Mouse (Mus musculus) erythroblast, adult 5-6 weeks (primary cell): Measurements from ENCODE around the gene Tnnt2. TPM values are rescaled to one million over a fixed set of nuclear protein-coding genes. Genes with fewer than 3 reads are reported as not detected.

Experiments
- ATAC-seq: replicated peaks from 2 replicates; pipeline ENCODE4 v1.8.0; 2016; ENCODE audit warnings: moderate number of reproducible peaks, mild to moderate bottlenecking, moderate TSS enrichment, inconsistent platforms; ENCODE audit not compliant: poor library complexity, low FRiP score, severe bottlenecking
- total RNA-seq, 2 experiments: library from RNA; stranded (forward) in 1 of 2; stranded (reverse) in 1 of 2; fragments of 150-400 nt in 1 of 2; fragments of 200-764, 138-1000 nt in 1 of 2; gene quantifications; 2 replicates each; pipeline versions ENCODE4 v1.2.3 to v1.2.4; 2015 to 2017; ENCODE audit warnings: low replicate concordance in 2 of 2

Gene Tnnt2
- total RNA-seq (2015; ENCODE audit: low replicate concordance) (not detected in 2 replicates), total RNA-seq (2017; ENCODE audit: low replicate concordance) (not detected in 2 replicates)

DNA sequence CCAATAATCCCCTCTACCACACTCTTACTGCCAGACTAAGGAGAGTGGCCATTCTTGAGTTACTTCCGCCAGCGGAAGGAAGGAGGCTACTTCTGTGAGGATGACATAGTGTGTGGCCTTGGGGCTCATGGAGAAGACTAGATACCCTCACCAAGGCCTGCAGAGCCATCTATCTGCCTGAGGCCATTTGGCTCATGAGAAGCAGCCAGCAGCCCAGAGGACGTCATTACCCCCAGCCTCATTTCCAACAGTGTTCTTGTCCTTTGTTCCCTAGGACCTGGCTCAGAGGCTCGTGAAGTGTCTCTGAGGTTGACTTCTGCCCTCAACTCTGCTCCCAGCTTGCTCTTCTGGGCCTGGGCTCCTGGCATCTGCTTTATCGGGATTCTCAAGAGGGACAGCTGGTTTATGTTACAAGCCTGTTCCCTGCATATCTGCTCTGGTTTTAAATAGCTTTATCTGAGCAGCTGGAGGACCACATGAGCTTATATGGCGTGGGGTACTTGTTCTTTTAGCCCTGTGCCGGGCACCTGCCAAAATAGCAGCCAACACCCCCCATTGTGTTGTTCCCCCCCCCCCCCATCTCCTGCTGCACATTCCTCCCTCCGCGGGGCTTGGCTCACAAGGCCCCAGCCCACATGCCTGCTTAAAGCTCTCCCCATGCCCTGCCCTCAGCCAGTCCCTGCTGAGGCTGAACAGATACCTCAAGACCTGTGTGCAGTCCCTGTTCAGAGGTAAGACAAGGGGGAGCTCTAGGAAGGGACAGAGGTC lies at the start of gene Tnnt2:
Gene Tnnt2, plus strand, starts transcription at position 639 of the 768 bp plus-strand sequence.
- no peak for ATAC-seq

DNA sequence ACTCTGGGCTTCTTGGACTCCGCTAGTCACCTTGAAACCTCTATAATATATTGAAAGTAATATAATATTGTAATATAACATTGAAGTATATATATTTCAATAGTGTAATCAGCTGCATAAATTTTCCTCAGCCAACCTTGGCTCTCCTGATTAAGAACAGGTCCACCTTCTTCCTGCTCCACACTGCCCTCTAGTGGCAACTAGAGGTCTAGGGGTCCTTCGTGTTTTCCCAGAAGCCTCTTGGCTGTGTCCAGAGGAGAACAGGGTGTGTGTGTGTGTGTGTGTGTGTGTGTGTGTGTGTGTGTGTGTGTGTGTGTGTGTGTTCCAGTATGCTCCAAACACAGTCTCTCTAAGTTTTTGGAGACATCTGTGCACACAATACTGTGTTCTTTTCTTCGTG lies 48.4 kb upstream of the Tnnt2 start:
- peak; percentile 66 for ATAC-seq

DNA sequence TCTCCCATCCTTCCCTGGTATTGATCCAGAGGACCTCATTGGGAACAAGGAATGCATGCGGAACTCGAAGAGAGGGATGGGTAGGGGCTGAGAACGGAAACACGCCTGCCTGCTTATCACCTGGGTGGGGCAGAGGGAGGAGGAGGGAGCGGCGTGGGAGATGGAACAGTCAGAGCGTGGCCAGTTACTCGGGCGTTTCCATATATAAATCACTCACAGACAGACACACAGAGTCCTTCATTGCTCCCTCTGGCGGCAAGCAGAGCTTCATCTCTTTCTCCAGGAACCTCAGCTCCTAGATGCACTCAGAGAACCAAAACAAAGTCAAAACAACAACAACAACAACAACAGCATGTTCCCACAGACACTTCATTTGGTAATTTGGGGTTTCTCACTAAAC lies 47.4 kb upstream of the Tnnt2 start:
- no peak for ATAC-seq

DNA sequence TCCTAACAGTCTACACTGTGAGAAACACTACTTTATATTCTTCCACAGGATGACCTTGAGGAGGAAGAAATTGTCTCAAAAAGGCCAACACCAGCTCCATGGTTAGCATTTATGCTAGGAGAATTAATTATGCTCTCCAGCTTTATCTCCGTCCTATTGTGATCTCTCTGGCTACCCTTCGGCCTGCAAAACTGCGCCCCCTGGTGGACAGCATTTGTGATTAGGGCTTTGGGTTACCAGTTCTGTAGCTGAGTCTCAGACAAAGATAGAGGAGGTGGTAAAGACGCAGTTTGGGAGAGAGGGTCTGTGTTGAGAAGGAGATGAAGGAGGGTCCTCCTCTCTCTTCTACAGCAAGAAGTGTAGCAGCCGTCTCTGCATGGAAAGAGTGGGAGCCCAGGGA lies 46.3 kb upstream of the Tnnt2 start:
- ATAC-seq: peak; percentile 64; the same call in 1 of the 2 replicates

DNA sequence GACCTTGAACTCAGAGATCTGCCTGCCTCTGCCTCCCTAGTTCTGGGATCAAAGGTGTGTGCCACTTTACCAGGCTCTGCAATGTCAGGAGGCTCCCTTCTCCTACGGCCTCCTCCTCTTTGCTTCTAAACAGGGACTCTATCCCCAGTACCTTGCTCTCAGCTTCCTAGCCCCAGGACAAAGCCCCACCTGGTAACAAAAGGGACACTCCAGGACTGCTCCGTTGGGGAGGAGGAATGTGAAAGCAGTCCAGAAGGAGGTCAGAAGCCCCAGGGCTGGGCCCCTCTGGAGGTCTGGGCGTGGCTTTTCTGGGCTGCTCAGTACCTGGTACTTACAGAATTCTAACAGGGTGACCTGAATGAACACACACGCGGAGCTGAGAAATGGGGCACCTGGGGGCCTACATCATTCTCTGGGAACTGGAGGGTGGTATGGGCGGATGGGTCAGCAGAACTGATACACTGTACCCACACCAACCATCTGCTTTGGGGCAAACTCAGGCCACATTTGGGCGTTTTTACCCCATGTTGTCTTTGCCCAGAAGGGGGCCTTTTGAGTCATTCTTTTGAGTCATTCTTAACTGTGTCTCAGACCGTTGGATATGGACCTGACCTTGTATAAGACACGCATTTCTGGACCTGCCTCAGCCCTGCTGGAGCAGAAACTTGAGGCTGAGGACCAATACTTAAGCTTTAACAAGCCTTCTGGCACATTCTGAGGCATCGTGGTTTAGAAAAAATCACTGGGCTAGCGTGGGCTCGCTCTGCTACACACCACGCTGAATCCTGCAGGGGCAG lies 43.8 kb upstream of the Tnnt2 start:
- no peak for ATAC-seq

DNA sequence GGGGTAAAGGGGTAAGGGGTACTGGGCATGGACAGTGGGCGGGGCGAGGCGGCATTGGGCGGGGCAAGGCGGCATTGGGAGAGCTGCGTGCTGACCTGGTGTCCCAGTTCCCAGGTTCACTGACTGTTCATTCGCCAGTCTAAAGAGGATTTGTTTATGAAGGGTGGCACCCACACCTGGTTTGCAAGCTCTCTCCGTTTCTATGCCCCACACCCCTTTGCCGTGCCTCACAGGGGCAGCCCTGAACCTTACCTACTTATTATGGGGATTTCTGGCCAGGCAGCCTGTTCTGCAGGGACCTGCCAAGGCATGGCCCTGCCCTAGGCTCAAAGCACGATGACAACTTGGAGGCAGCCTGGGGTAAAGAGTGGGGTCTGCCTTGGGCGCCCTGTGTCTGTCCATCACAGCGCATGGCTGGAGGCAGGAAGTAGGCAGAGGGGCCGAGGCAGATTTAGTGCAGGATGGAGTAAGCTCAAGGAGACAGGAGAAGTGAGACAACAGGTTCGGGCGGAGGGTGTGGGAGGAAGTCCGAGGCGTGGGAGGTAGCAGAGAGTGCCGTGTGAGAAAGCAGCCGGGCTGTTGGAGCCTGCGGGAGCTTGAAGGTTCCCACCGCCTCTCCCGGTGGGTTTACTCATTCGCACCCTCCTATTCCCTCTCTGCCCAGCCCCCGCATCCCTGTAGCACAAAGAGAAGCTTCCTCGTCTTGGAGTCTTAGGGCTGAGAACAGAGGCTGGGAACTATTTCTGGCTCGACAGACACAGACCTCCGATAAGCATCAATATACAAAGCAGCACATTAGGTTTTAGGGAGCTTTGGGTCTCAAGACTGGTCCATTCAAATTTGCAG lies 42.6 kb upstream of the Tnnt2 start:
- ATAC-seq: no peak

DNA sequence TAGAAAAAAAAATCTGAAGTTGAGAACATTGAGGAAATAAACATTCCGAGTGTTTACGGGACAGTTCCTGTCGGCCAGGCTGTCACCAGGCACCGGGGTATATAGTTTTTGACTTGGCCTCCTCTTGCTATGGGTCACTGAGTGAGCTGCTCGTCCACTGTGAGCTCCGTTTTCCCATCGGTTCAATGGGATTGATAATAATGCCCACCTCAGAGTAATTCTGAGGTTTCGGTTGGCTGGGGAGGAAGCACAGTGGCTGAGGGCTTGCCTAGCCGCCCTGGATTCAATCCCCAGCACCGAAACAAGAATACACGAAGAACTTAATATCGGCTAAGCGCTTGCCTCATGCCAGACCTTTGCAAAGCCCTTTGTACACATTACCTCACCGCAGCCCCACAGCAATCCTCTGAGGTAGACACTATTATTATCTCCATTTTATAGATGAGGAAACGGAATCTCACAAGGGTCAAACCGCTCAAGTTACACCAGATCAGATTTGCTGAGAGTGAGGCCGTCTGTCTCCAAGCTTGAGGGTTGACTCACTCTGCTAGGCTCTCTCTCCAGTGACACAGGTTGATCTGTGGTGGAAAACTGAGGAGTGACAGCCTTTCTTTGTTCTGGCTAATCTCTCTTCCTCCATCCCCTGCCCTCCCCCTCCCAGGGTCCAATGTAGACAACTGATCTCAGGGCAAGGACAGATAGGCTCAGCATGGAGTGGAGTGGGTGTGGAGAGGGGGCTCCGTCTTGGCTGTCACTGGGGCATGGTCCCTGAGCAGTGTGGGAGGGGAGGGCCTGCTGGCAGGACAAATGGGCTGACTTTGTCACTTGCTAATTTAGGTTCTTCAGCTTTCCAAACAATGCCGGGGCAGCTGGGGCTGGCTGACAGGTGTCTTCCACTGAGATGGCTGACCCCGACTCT lies 41.7 kb upstream of the Tnnt2 start:
- ATAC-seq: no peak

DNA sequence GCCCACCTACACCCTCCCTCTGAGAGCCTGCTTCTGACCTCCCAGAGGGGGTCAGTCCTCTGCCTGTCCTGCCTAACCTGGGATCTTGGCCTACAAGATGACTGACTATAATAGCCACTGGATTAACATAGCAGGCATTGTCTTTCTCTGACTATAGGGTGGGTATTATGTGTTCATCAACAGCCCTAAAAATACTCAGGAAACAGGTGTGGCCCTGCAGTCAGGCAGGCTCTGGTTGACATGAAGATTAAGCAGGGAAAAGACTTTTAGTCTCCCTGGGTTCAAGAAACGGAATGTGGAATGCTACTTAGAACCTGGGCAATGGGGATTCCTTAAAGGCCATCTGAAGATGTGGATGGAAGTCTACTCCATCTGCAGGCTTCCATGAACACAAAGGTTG lies 37.7 kb upstream of the Tnnt2 start:
- ATAC-seq: no peak

DNA sequence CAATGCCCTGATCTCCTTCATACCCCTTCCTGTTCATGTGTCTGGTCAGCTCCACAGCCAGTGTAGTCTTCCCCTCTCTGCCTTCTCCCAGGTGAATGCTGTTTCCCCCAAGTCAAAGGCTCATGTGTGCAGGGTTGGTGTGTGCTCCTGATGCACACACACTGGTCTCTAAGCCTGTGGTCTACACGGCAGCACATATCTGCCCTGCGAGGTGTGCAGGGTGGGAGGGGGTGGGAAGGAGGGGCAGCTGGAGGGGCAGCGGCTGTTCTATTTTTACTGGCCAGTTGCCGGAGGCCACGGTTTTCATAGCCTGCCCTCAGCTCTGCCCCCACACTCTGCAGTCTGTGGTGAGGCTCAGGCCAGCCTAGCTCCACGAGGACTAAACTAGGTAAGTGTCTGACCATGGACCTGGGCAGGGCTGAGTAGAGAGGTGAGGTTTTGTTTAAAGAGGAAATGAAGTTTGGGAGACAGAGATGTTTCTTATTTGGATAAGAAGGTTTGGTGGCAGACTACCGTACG lies 37.0 kb upstream of the Tnnt2 start:
- ATAC-seq: no peak

DNA sequence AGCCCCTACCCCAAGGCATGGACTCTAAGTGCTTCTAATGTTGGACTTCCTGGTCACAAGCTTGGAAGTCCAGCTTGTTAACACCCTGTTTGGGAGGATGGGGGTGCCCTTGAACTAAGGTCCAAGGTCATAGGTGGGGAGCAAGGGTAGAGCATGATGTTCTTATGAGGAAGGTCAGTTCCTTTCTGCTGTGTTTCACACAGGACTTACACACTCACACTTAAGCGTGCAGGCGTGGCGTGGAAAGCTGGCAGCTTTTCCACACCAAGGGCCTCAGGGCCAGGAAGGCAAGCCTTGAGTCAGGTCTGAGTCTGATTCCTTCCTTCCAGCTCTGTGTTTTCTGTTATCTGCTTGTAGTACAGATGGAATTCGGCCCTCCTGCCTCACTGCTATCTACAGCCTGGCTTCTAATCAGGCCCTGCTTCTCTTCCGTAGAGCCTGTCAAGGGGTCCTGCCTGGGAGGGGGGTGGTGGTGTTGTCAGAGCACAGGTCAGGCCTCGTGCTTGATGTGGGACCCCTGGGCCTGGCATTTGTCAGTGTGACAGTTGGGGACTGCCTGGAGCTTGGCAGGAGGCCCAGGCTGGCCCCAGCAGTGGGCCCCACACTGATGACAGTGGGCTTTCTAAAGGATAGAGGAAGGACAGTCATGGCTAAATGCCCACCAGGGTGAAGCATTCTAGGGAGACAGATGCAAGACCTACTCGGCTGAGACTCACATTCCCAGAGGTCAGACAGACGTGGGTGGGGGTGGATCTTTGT lies 35.8 kb upstream of the Tnnt2 start:
- no peak for ATAC-seq

DNA sequence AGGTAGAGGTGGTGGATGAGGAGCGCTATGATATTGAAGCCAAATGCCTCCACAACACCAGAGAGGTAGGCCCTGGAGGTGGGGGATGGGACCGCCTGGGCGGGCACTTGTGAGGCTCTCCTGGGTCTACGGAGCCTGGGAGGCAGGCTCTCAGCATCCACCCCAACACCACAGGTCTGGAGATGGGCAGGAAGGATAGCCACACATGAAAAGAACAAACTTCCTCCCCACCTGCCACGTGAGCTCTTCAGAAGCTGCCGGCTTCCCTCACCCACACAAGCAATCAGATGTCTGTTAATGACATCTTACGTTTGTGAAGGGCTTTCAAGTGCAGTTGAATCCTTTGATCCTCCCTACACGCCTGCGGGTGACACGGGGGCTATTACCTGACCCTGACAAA lies 28.6 kb upstream of the Tnnt2 start:
- ATAC-seq: no peak

DNA sequence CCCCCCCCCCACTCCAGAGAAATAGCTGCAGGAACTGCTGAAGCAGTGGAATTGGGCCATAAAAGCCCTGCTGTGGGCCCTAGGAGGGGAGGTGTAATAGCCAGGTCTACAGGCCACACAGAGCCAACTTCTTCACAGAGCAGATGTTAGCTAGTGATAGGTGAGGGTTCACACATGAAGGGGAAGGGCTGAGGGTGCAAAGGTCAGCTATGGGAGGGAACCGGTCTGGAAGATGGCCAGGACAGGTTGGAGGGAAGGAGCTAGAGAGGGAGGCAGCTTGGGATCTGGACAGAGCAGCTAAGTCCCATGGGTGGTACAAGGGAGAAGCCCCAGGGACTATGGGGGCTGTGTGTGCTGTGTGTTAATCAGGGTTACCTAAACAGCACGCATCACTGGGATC lies 26.0 kb upstream of the Tnnt2 start:
- ATAC-seq: no peak

DNA sequence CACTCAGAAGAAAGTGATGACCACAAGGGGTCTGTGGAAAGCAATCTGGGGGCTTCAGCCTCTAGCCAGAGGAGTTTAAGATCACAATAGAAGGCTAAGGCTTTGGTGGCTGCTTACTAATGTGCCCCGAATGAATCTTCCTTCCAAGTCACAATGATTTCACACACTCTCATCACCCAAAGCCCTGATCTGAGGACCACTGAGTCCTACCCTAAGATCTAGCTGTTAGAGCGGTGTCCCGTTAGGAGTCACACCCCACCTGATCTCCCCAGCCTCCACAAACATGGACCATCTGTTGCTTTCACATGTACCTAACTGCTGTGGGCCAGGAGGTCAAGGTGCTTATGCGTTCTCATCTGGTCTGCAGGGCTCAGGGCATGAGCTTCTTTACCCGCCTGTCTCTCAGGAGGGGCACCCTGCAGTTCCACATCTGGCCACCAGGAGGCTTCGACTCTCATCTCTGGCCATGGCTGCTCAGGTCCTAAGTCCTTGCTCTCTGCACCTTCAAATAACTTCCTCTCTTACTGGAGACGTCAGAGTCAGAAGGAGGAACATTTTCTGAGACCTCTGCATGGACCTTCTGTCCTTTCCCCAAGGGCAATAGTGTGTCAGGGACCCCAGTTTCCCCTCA lies 25.0 kb upstream of the Tnnt2 start:
- ATAC-seq: peak; percentile 71

DNA sequence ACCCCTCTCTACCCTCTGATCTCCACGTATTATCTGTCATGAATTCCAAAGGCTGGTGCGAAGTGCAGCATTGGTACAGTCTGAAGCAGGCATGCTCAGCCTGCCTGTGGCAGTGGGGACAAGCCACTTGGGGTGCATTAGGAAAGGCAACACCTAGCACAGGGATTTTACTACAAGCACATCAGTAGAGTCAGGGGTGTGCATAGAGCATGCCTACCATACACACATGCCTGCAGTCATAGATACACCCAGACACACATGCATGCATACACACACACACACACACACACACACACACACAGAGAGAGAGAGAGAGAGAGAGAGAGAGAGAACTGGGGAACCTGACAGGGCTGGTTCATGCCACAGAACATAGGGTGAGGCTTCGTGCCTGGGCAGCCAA lies 23.9 kb upstream of the Tnnt2 start:
- no peak for ATAC-seq

DNA sequence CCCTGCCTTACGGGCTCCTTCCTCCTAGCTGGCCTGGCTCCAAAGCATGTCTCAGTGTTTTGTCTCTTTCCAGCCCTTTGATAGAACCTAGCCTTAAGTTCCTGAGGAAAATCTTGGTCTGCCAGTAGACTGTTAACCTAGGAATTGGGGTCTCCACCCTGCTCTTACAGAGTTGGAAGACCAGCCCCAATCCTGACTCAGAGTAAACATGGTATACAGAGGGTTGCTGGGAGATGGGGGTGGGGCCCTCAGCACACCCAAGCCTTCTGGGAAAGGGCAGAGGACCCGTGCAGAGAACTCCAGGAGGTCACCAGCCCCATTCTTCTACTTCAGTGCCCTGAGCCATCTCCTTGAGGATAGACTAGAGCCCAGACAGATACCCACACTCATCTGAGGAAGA lies 23.5 kb upstream of the Tnnt2 start:
- no peak for ATAC-seq

DNA sequence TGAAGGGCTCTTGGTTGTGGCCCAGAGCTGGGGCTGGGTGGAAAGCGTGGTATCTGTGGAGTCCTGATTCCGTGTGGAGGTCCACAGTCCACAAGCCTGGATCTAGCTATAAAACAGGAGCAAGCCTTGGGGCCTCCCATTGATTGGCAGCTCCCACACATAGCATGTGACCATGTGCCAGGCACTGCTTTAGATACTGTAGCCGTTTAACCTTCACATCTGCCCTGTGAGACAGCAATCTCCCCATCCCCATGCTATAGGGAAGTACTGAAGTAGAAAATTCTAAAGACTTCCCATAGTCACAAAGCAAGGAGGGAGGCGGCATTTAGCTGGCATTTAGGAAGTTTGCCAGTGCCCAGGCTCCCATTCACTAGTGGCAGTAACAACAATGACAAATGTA lies 23.1 kb upstream of the Tnnt2 start:
- no peak for ATAC-seq

DNA sequence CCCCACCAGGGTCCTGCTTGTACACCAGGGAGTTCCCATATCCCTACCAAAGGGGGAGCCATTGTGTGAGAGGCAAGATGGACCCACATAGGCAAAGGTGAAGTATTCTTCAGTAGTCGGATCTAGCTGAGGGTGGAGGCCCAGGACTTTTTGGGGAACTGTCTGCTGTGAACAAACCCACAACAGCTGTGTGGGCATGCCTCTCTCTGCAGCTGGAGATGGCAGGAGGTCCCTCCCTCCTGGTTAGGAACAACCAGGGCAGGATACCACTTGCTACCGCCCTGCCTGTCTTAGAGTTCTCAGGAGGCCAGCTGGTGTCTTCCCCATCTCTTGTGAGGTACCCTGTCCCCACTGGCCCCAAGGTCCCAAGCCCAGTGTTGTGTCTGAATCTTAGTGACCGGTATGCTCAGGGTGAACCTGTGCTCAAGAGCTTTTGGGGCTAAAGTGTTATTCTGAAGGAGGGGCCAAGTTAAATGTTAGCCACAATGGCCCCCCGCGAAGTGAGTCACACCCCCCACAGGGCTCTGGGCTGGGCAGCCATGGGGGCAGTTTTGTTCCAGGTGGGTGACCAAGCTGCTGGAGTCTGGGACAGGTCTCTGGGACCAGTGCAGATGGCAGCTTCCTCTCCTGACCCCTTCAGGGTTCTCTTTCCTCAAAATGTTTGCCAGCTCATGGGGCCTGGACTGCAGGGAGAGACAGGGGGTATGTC lies 22.3 kb upstream of the Tnnt2 start:
- no peak for ATAC-seq
